Mouse (Mus musculus) midbrain, embryonic 13.5 days (tissue): Measurements from ENCODE around the gene Gm47289. TPM values are rescaled to one million over a fixed set of nuclear protein-coding genes. Genes with fewer than 3 reads are reported as not detected.

ENCODE experiments used
- ATAC-seq: fragments of 200-750 bp; cut with Nextera tagmentation; 2 replicates; pipeline ENCODE4 v1.8.0; 2017; ENCODE audit warnings: mild to moderate bottlenecking, moderate TSS enrichment, moderate library complexity
- H3K27ac ChIP-seq: fragments of 300-500 bp; sonication (generic); 2 replicates; pipeline ENCODE4 v1.5.1; 2015; ENCODE audit warnings: inconsistent platforms, mild to moderate bottlenecking, moderate library complexity
- H3K27me3 ChIP-seq: fragments of 300-500 bp; sonication (generic); 2 replicates; pipeline ENCODE4 v1.6.1; 2015; ENCODE audit warnings: mild to moderate bottlenecking, inconsistent platforms
- H3K36me3 ChIP-seq: fragments of 300-500 bp; sonication (generic); 2 replicates; pipeline ENCODE4 v1.6.1; 2015; ENCODE audit warnings: mild to moderate bottlenecking, inconsistent platforms
- H3K4me1 ChIP-seq: fragments of 300-500 bp; sonication (generic); replicated peaks from 2 replicates; pipeline ENCODE4 v1.6.1; 2015; ENCODE audit warnings: inconsistent platforms
- H3K4me2 ChIP-seq: fragments of 300-500 bp; sonication (generic); replicated peaks from 2 replicates; pipeline ENCODE4 v1.6.1; 2015; ENCODE audit warnings: moderate library complexity, mild to moderate bottlenecking, inconsistent platforms
- H3K4me3 ChIP-seq: fragments of 300-500 bp; sonication (generic); replicated peaks from 2 replicates; pipeline ENCODE4 v1.5.1; 2015; ENCODE audit warnings: mild to moderate bottlenecking, inconsistent platforms
- H3K9ac ChIP-seq: fragments of 300-500 bp; sonication (generic); replicated peaks from 2 replicates; pipeline ENCODE4 v1.6.1; 2015; ENCODE audit warnings: mild to moderate bottlenecking, inconsistent platforms
- H3K9me3 ChIP-seq: fragments of 300-500 bp; sonication (generic); 2 replicates; pipeline ENCODE4 v1.6.1; 2016; ENCODE audit warnings: mild to moderate bottlenecking, inconsistent platforms
- WGBS: fragments of 180-500 bp; shearing (Covaris S2); methylation state at CpG from one replicate; pipeline ENCODE4 v1.1.7; 2015; 5-methylcytosine and 5-hydroxymethylcytosine counted together
- polyA plus RNA-seq: library from polyadenylated mRNA; unstranded; fragments of >200 nt; fragmentation: Nextera tagmentation; extraction: Ambion mirVana; gene quantifications from 2 replicates; pipeline ENCODE4 v1.2.1, GENCODE M21; 2015

Gm47289 gene
- polyA plus RNA-seq, 1 experiment from 2014 or later = not detected

GRCm38 (mm10) chr9:119143372-119143771 lies 15.6 kb upstream of the Gm47289 start:
- H3K36me3 ChIP-seq = no peaks in the 10 kb centered on the region
- ATAC-seq = no peak
- no peak overlapping the region for H3K9ac ChIP-seq
- no peak overlapping the region for H3K4me3 ChIP-seq
- H3K4me2 ChIP-seq = no peak overlapping the region
- WGBS = 69% methylated on average over 9 of the region's 9 CpGs
- no peaks in the 10 kb centered on the region for H3K27me3 ChIP-seq
- no peaks in the 10 kb centered on the region for H3K9me3 ChIP-seq
- no peak overlapping the region for H3K27ac ChIP-seq
- no peaks in the 10 kb centered on the region for H3K4me1 ChIP-seq

- Histone ChIP-seq H3K36me3 (no peaks in the 10 kb centered on the region), H3K9me3 (no peaks in the 10 kb centered on the region), H3K27me3 (no peaks in the 10 kb centered on the region), H3K4me1 (no peaks in the 10 kb centered on the region), H3K4me3 (no peak overlapping the region), H3K9ac (no peak overlapping the region), H3K4me2 (no peak overlapping the region), H3K27ac (no peak overlapping the region)
- no peak for ATAC-seq
- 85% methylated on average over 8 of the region's 8 CpGs for WGBS
Measured at GRCm38 (mm10) chr9:119144696-119145095, 14.3 kb upstream of the Gm47289 start.

GRCm38 (mm10) chr9:119145137-119145536 lies 13.8 kb upstream of the Gm47289 start:
- Histone ChIP-seq H3K36me3 (no peaks in the 10 kb centered on the region), H3K27ac (no peak overlapping the region), H3K4me3 (no peak overlapping the region), H3K27me3 (no peaks in the 10 kb centered on the region), H3K4me1 (no peaks in the 10 kb centered on the region), H3K9me3 (no peaks in the 10 kb centered on the region), H3K9ac (no peak overlapping the region), H3K4me2 (no peak overlapping the region)
- no peak for ATAC-seq
- 49% methylated on average over 10 of the region's 10 CpGs for WGBS

GRCm38 (mm10) chr9:119145638-119146037 lies 13.3 kb upstream of the Gm47289 start:
- no peaks in the 10 kb centered on the region for H3K27me3 ChIP-seq
- no peak overlapping the region for H3K4me2 ChIP-seq
- no peaks in the 10 kb centered on the region for H3K36me3 ChIP-seq
- no peaks in the 10 kb centered on the region for H3K4me1 ChIP-seq
- no peak overlapping the region for H3K4me3 ChIP-seq
- 62% methylated on average over 6 of the region's 6 CpGs for WGBS
- ATAC-seq = no peak
- no peaks in the 10 kb centered on the region for H3K9me3 ChIP-seq
- H3K27ac ChIP-seq = no peak overlapping the region
- no peak overlapping the region for H3K9ac ChIP-seq

- Histone ChIP-seq H3K4me2 (no peak overlapping the region), H3K4me1 (no peaks in the 10 kb centered on the region), H3K9me3 (no peaks in the 10 kb centered on the region), H3K4me3 (no peak overlapping the region), H3K9ac (no peak overlapping the region), H3K27me3 (no peaks in the 10 kb centered on the region), H3K27ac (no peak overlapping the region), H3K36me3 (no peaks in the 10 kb centered on the region)
- WGBS = 83% methylated on average over 13 of the region's 13 CpGs
- 0 out of 2 replicates have a peak, but pooled peaks have one; percentile 27 for ATAC-seq
Measured at GRCm38 (mm10) chr9:119146098-119146770, 12.7 kb upstream of the Gm47289 start.

- ATAC-seq = no peak
- 23% methylated on average over 5 of the region's 5 CpGs for WGBS
- H3K4me1 ChIP-seq = no peaks in the 10 kb centered on the region
Measured at GRCm38 (mm10) chr9:119149601-119150000, 9.4 kb upstream of the Gm47289 start.

GRCm38 (mm10) chr9:119151751-119152150 lies 7.2 kb upstream of the Gm47289 start:
- H3K9ac ChIP-seq = no peak overlapping the region
- H3K9me3 ChIP-seq = no peaks in the 10 kb centered on the region
- no peak for ATAC-seq
- no peaks in the 10 kb centered on the region for H3K36me3 ChIP-seq
- WGBS = 50% methylated on average over 2 of the region's 2 CpGs
- H3K4me1 ChIP-seq = no peaks in the 10 kb centered on the region
- no peak overlapping the region for H3K4me3 ChIP-seq
- H3K4me2 ChIP-seq = no peak overlapping the region
- H3K27me3 ChIP-seq = peaks cover 12% of the 10 kb centered on the region
- no peak overlapping the region for H3K27ac ChIP-seq

More at GRCm38 (mm10) chr9:119149601-119150000, 9.4 kb upstream of the Gm47289 start:
- Histone ChIP-seq H3K9ac (no peak overlapping the region), H3K36me3 (no peaks in the 10 kb centered on the region), H3K9me3 (no peaks in the 10 kb centered on the region), H3K27me3 (no peaks in the 10 kb centered on the region; the same call in 1 of the 2 replicates), H3K4me2 (no peak overlapping the region), H3K27ac (no peak overlapping the region), H3K4me3 (no peak overlapping the region)

- no peak for ATAC-seq
- H3K4me3 ChIP-seq = no peak overlapping the region
Measured at GRCm38 (mm10) chr9:119155416-119155815, 3.5 kb upstream of the Gm47289 start.

GRCm38 (mm10) chr9:119155826-119156225 lies 3.1 kb upstream of the Gm47289 start:
- H3K9me3 ChIP-seq = no peaks in the 10 kb centered on the region
- H3K4me1 ChIP-seq = no peaks in the 10 kb centered on the region
- WGBS = 51% methylated on average over 7 of the region's 7 CpGs
- H3K9ac ChIP-seq = no peak overlapping the region
- H3K4me2 ChIP-seq = no peak overlapping the region
- no peaks in the 10 kb centered on the region for H3K36me3 ChIP-seq
- no peak for ATAC-seq
- peaks cover 24% of the 10 kb centered on the region for H3K27me3 ChIP-seq
- no peak overlapping the region for H3K27ac ChIP-seq
- H3K4me3 ChIP-seq = peak overlapping the region; percentile 55; the same call in 1 of the 2 replicates

More at GRCm38 (mm10) chr9:119155416-119155815, 3.5 kb upstream of the Gm47289 start:
- no peak overlapping the region for H3K27ac ChIP-seq
- H3K4me1 ChIP-seq = no peaks in the 10 kb centered on the region
- no peak overlapping the region for H3K4me2 ChIP-seq
- no peaks in the 10 kb centered on the region for H3K36me3 ChIP-seq
- no peak overlapping the region for H3K9ac ChIP-seq
- 87% methylated on average over 8 of the region's 8 CpGs for WGBS
- H3K9me3 ChIP-seq = no peaks in the 10 kb centered on the region
- peaks cover 24% of the 10 kb centered on the region for H3K27me3 ChIP-seq

GRCm38 (mm10) chr9:119156278-119157201 lies 2.4 kb upstream of the Gm47289 start, which contains the start of gene Acaa1b:
Gene Acaa1b, minus strand, starts transcription at chr9:119157093.
- peak within 1 kb of the TSS; percentile 64 for H3K4me2 ChIP-seq
- no peaks in the 10 kb centered on the region for H3K9me3 ChIP-seq
- ATAC-seq = peak; percentile 94
- WGBS = under 1% methylated on average over 65 of the region's 65 CpGs
- H3K9ac ChIP-seq = peak within 1 kb of the TSS; percentile 59
- H3K27me3 ChIP-seq = peaks cover 24% of the 10 kb centered on the region
- no peaks in the 10 kb centered on the region for H3K4me1 ChIP-seq
- no peaks in the 10 kb centered on the region for H3K36me3 ChIP-seq
- H3K27ac ChIP-seq = no peak within 1 kb of the TSS
- H3K4me3 ChIP-seq = peak within 1 kb of the TSS; percentile 55

- ATAC-seq = no peak
- H3K4me3 ChIP-seq = no peak overlapping the region
- no peaks in the 10 kb centered on the region for H3K4me1 ChIP-seq
Measured at GRCm38 (mm10) chr9:119160689-119161088, 1.7 kb downstream of the Gm47289 start.

GRCm38 (mm10) chr9:119164743-119165142 lies 5.8 kb downstream of the Gm47289 start:
- no peaks in the 10 kb centered on the region for H3K27me3 ChIP-seq
- no peak overlapping the region for H3K27ac ChIP-seq
- no peaks in the 10 kb centered on the region for H3K9me3 ChIP-seq
- H3K36me3 ChIP-seq = no peaks in the 10 kb centered on the region
- no peak overlapping the region for H3K4me2 ChIP-seq
- 89% methylated on average over 7 of the region's 7 CpGs for WGBS
- no peak for ATAC-seq
- no peaks in the 10 kb centered on the region for H3K4me1 ChIP-seq
- no peak overlapping the region for H3K4me3 ChIP-seq
- H3K9ac ChIP-seq = no peak overlapping the region

More at GRCm38 (mm10) chr9:119160689-119161088, 1.7 kb downstream of the Gm47289 start:
- Histone ChIP-seq H3K27me3 (peaks cover 16% of the 10 kb centered on the region), H3K9ac (no peak overlapping the region), H3K9me3 (no peaks in the 10 kb centered on the region), H3K27ac (no peak overlapping the region), H3K36me3 (no peaks in the 10 kb centered on the region), H3K4me2 (no peak overlapping the region)
- WGBS = 97% methylated on average over 3 of the region's 3 CpGs
